Mouse (Mus musculus): ENCODE measurements around the gene Stx3. TPM values are rescaled to one million over a fixed set of nuclear protein-coding genes. Genes with fewer than 3 reads are reported as not detected.

The Stx3 gene
- 54.3 TPM for polyA plus RNA-seq (2014; fragmentation: Illumina TruSeq; extraction: RNeasy Lipid Tissue Mini Kit (QIAGEN cat#74804); ENCODE audit: low read depth, low replicate concordance)

GRCm38 (mm10) chr19:11819143-11819700 lies at the start of gene Stx3:
TSS of gene Stx3 (minus strand) at chr19:11819403.

GRCm38 (mm10) chr19:11860966-11861365 lies 41.8 kb upstream of the Stx3 start, which contains the start of gene Olfr1418:
TSS of gene Olfr1418 (minus strand) at chr19:11861066.

GRCm38 (mm10) chr19:11839119-11839518 lies 19.9 kb upstream of the Stx3 start, which contains the start of gene Olfr1417:
TSS of gene Olfr1417 (minus strand) at chr19:11839219.

GRCm38 (mm10) chr19:11770205-11770892 lies 48.9 kb downstream of the Stx3 start, which contains the start of gene Mrpl16:
TSS of gene Mrpl16 (plus strand) at chr19:11770391.

GRCm38 (mm10) chr19:11747298-11747697 lies 71.9 kb downstream of the Stx3 start, which contains the start of gene Gif:
TSS of gene Gif (plus strand) at chr19:11747554.

Other genes with a start within 250 kb of the Stx3 start
- 0.97 TPM for gene Ms4a6d, start 214.6 kb downstream of the Stx3 start, polyA plus RNA-seq (2014; fragmentation: Illumina TruSeq; extraction: RNeasy Lipid Tissue Mini Kit (QIAGEN cat#74804); ENCODE audit: low read depth, low replicate concordance)
- 5.0 TPM for gene Ms4a2, start 195.7 kb downstream of the Stx3 start, polyA plus RNA-seq (2014; fragmentation: Illumina TruSeq; extraction: RNeasy Lipid Tissue Mini Kit (QIAGEN cat#74804); ENCODE audit: low read depth, low replicate concordance)
- not detected for gene Ms4a3, start 178.6 kb downstream of the Stx3 start, polyA plus RNA-seq (2014; fragmentation: Illumina TruSeq; extraction: RNeasy Lipid Tissue Mini Kit (QIAGEN cat#74804); ENCODE audit: low read depth, low replicate concordance)
- not detected for gene Oosp2, start 158.8 kb downstream of the Stx3 start, polyA plus RNA-seq (2014; fragmentation: Illumina TruSeq; extraction: RNeasy Lipid Tissue Mini Kit (QIAGEN cat#74804); ENCODE audit: low read depth, low replicate concordance)
- not detected for gene Oosp1, start 128.3 kb downstream of the Stx3 start, polyA plus RNA-seq (2014; fragmentation: Illumina TruSeq; extraction: RNeasy Lipid Tissue Mini Kit (QIAGEN cat#74804); ENCODE audit: low read depth, low replicate concordance)
- not detected for gene Oosp3, start 122.3 kb downstream of the Stx3 start, polyA plus RNA-seq (2014; fragmentation: Illumina TruSeq; extraction: RNeasy Lipid Tissue Mini Kit (QIAGEN cat#74804); ENCODE audit: low read depth, low replicate concordance)
- not detected for gene Gif, start 71.8 kb downstream of the Stx3 start, polyA plus RNA-seq (2014; fragmentation: Illumina TruSeq; extraction: RNeasy Lipid Tissue Mini Kit (QIAGEN cat#74804); ENCODE audit: low read depth, low replicate concordance)
- gene Mrpl16, start 49.0 kb downstream of the Stx3 start, polyA plus RNA-seq (2014; fragmentation: Illumina TruSeq; extraction: RNeasy Lipid Tissue Mini Kit (QIAGEN cat#74804); ENCODE audit: low read depth, low replicate concordance), result 54.7 TPM
- not detected for gene Olfr1417, start 19.8 kb upstream of the Stx3 start, polyA plus RNA-seq (2014; fragmentation: Illumina TruSeq; extraction: RNeasy Lipid Tissue Mini Kit (QIAGEN cat#74804); ENCODE audit: low read depth, low replicate concordance)
- not detected for gene Olfr1418, start 41.7 kb upstream of the Stx3 start, polyA plus RNA-seq (2014; fragmentation: Illumina TruSeq; extraction: RNeasy Lipid Tissue Mini Kit (QIAGEN cat#74804); ENCODE audit: low read depth, low replicate concordance)
- not detected for gene Olfr1419, start 55.7 kb upstream of the Stx3 start, polyA plus RNA-seq (2014; fragmentation: Illumina TruSeq; extraction: RNeasy Lipid Tissue Mini Kit (QIAGEN cat#74804); ENCODE audit: low read depth, low replicate concordance)
- not detected for gene Olfr1420, start 67.2 kb upstream of the Stx3 start, polyA plus RNA-seq (2014; fragmentation: Illumina TruSeq; extraction: RNeasy Lipid Tissue Mini Kit (QIAGEN cat#74804); ENCODE audit: low read depth, low replicate concordance)
- gene Patl1, start 93.0 kb upstream of the Stx3 start, polyA plus RNA-seq (2014; fragmentation: Illumina TruSeq; extraction: RNeasy Lipid Tissue Mini Kit (QIAGEN cat#74804); ENCODE audit: low read depth, low replicate concordance), result 23.9 TPM
- gene Osbp, start 146.5 kb upstream of the Stx3 start, polyA plus RNA-seq (2014; fragmentation: Illumina TruSeq; extraction: RNeasy Lipid Tissue Mini Kit (QIAGEN cat#74804); ENCODE audit: low read depth, low replicate concordance), result 36.7 TPM
- not detected for gene Olfr1423, start 221.9 kb upstream of the Stx3 start, polyA plus RNA-seq (2014; fragmentation: Illumina TruSeq; extraction: RNeasy Lipid Tissue Mini Kit (QIAGEN cat#74804); ENCODE audit: low read depth, low replicate concordance)
- not detected for gene Olfr1424, start 243.3 kb upstream of the Stx3 start, polyA plus RNA-seq (2014; fragmentation: Illumina TruSeq; extraction: RNeasy Lipid Tissue Mini Kit (QIAGEN cat#74804); ENCODE audit: low read depth, low replicate concordance)